Mouse (Mus musculus) effector memory CD4-positive, alpha-beta T cell, adult 7 months (primary cell): ENCODE data around the gene Tnfrsf18. TPM values are rescaled to one million over a fixed set of nuclear protein-coding genes. Genes with fewer than 3 reads are reported as not detected.

ENCODE experiments used
- polyA plus RNA-seq: library from polyadenylated mRNA; unstranded; fragments of 100-300 nt; shearing (Covaris generic); gene quantifications from one replicate; pipeline ENCODE4 v1.2.1, GENCODE M21; 2017

Tnfrsf18 gene
- 569 TPM for polyA plus RNA-seq

GRCm38 (mm10) chr4:156026013-156026412 is at the start of gene Tnfrsf18:
Gene Tnfrsf18, plus strand, starts transcription at chr4:156026164.

DNA sequence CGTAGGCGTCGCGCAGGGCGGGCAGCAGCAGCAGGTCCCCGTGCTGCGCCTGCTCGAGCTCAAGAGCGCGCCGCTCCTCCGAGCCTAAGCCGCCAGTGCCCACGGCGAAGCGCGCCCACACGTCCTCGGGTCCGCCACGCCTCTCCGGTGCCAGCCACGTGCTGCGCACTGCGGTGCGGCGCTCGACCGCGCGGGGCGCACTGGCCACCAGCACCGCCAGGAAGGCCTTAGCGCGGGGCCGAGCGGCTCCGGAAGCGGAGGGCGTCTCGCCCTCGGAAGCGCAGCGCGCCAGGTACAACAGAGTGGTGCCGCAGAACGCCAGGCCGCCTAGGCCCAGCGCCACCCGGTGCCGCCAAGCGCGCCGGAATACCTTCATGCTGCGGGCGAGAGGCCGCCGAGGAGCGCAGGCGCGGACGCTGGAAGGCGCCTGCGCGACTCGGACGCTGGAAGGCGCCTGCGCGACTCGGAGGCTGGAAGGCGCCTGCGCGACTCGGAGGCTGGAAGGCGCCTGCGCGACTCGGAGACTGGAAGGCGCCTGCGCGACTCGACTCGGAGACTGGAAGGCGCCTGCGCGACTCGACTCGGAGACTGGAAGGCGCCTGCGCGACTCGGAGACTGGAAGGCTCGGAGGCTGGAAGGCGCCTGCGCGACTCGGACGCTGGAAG is 33.6 kb upstream of the Tnfrsf18 start, which contains the start of the genes B3galt6 and Sdf4:
TSS of gene B3galt6 (minus strand) at position 409 of the 665 bp plus-strand sequence.
TSS of gene Sdf4 (plus strand) at position 632 of the 665 bp plus-strand sequence.

DNA sequence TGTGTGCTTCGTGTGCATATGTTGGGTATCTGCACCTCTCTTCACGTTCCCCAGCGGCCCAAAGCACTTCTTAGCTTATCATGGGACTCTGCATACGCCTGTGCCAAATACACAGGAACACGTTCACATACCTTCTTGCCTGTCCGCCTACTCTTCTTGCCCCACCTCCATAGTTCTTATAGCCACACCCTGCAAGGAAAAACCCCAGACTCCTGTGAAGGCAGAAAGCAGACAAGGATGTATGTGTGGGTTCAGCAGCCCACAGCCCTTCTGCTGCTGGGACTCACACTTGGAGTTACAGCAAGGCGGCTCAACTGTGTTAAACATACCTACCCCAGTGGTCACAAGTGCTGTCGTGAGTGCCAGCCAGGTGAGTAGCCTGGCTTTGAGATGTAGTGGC is 12.3 kb upstream of the Tnfrsf18 start, which contains the start of gene Tnfrsf4:
TSS of gene Tnfrsf4 (plus strand) at position 207 of the 400 bp plus-strand sequence.

GRCm38 (mm10) chr4:156059261-156059660 is 33.3 kb downstream of the Tnfrsf18 start, which contains the start of gene Ttll10:
Gene Ttll10, minus strand, starts transcription at chr4:156059414.

Other genes starting within 250 kb of the Tnfrsf18 start
- gene Tmem88b, start 240.3 kb upstream of the Tnfrsf18 start, polyA plus RNA-seq: not detected
- not detected for gene Ankrd65, start 235.7 kb upstream of the Tnfrsf18 start, polyA plus RNA-seq
- gene Mrpl20, start 223.3 kb upstream of the Tnfrsf18 start, polyA plus RNA-seq: 72.5 TPM
- 320 TPM for gene Ccnl2, start 213.7 kb upstream of the Tnfrsf18 start, polyA plus RNA-seq
- 125 TPM for gene Aurkaip1, start 194.9 kb upstream of the Tnfrsf18 start, polyA plus RNA-seq
- 4.6 TPM for gene Mxra8, start 186.5 kb upstream of the Tnfrsf18 start, polyA plus RNA-seq
- 85.5 TPM for gene Dvl1, start 178.8 kb upstream of the Tnfrsf18 start, polyA plus RNA-seq
- gene Tas1r3, start 162.8 kb upstream of the Tnfrsf18 start, polyA plus RNA-seq: 0.56 TPM
- gene Cptp, start 156.7 kb upstream of the Tnfrsf18 start, polyA plus RNA-seq: 6.9 TPM
- 63.2 TPM for gene Ints11, start 156.6 kb upstream of the Tnfrsf18 start, polyA plus RNA-seq
- gene Pusl1, start 134.4 kb upstream of the Tnfrsf18 start, polyA plus RNA-seq: 26.4 TPM
- 38.1 TPM for gene Acap3, start 134.3 kb upstream of the Tnfrsf18 start, polyA plus RNA-seq
- 179 TPM for gene Ube2j2, start 82.3 kb upstream of the Tnfrsf18 start, polyA plus RNA-seq
- gene C1qtnf12, start 63.8 kb upstream of the Tnfrsf18 start, polyA plus RNA-seq: 3.1 TPM
- gene B3galt6, start 33.5 kb upstream of the Tnfrsf18 start, polyA plus RNA-seq: 6.7 TPM
- 494 TPM for gene Sdf4, start 33.3 kb upstream of the Tnfrsf18 start, polyA plus RNA-seq
- 649 TPM for gene Tnfrsf4, start 12.3 kb upstream of the Tnfrsf18 start, polyA plus RNA-seq
- gene Ttll10, start 33.2 kb downstream of the Tnfrsf18 start, polyA plus RNA-seq: not detected
- 24.1 TPM for gene 9430015G10Rik, start 83.8 kb downstream of the Tnfrsf18 start, polyA plus RNA-seq
- not detected for gene Rnf223, start 104.3 kb downstream of the Tnfrsf18 start, polyA plus RNA-seq
- gene Agrn, start 171.3 kb downstream of the Tnfrsf18 start, polyA plus RNA-seq: 2.7 TPM
- 118 TPM for gene Isg15, start 174.7 kb downstream of the Tnfrsf18 start, polyA plus RNA-seq
- gene AW011738, start 177.1 kb downstream of the Tnfrsf18 start, polyA plus RNA-seq: 66.7 TPM
- gene Perm1, start 189.7 kb downstream of the Tnfrsf18 start, polyA plus RNA-seq: 0.69 TPM
- gene Plekhn1, start 208.7 kb downstream of the Tnfrsf18 start, polyA plus RNA-seq: 23.6 TPM
- gene Noc2l, start 209.8 kb downstream of the Tnfrsf18 start, polyA plus RNA-seq: 163 TPM
- 5.2 TPM for gene Samd11, start 229.5 kb downstream of the Tnfrsf18 start, polyA plus RNA-seq